Mouse (Mus musculus) CH12.LX (cell line): Measurements from ENCODE around the gene Tmem191c. TPM values are rescaled to one million over a fixed set of nuclear protein-coding genes. Genes with fewer than 3 reads are reported as not detected.

ENCODE experiments used
- DNase-seq: peaks from one replicate; pipeline ENCODE4 v3.0.0-alpha.2; 2013; ENCODE audit errors: extremely low read depth
- H3K27ac ChIP-seq: 2 replicates; pipeline ENCODE4 v1.5.1; 2012; ENCODE audit warnings: low read depth, mild to moderate bottlenecking, control low read depth, moderate library complexity; ENCODE audit not compliant: insufficient read depth
- H3K27me3 ChIP-seq: replicated peaks from 2 replicates; pipeline ENCODE3; 2012; ENCODE audit warnings: inconsistent platforms
- H3K36me3 ChIP-seq, 2 experiments: replicated peaks in 1 of 2; 2 replicates each; pipeline versions ENCODE3 to v1.6.1; 2012; ENCODE audit warnings: inconsistent platforms in 1 of 2, low read length in 1 of 2, mild to moderate bottlenecking in 1 of 2, mixed read lengths in 1 of 2, moderate library complexity in 1 of 2; ENCODE audit not compliant: control insufficient read depth in 1 of 2, insufficient read depth in 1 of 2
- H3K4me1 ChIP-seq, 2 experiments: 2 replicates each; pipeline ENCODE4 v1.6.1; 2012; ENCODE audit warnings: inconsistent platforms in 1 of 2, moderate library complexity in 1 of 2; ENCODE audit not compliant: insufficient read depth in 2 of 2, control insufficient read depth in 1 of 2
- H3K4me2 ChIP-seq: 2 replicates; pipeline ENCODE4 v1.6.1; 2012; ENCODE audit warnings: low read depth, mild to moderate bottlenecking, control low read depth; ENCODE audit not compliant: poor library complexity, insufficient read depth, severe bottlenecking
- H3K4me3 ChIP-seq, 3 experiments: fragments of 150-350 bp in 1 of 3; sonication (generic) in 1 of 3; replicated peaks in 1 of 3; 2 replicates each; pipeline versions ENCODE3 to v1.5.1; 2011 to 2012; ENCODE audit warnings: low read depth in 2 of 3, low read length in 2 of 3, mild to moderate bottlenecking in 2 of 3, moderate library complexity in 2 of 3, control low read depth in 1 of 3, improper control_type of control experiment in 1 of 3, inconsistent platforms in 1 of 3, mixed read lengths in 1 of 3; ENCODE audit not compliant: poor library complexity in 1 of 3
- H3K79me2 ChIP-seq: replicated peaks from 2 replicates; pipeline ENCODE4 v1.6.1; 2012; ENCODE audit warnings: mild to moderate bottlenecking, moderate library complexity; ENCODE audit not compliant: control insufficient read depth, poor library complexity, insufficient read depth, severe bottlenecking; ENCODE audit errors: extremely low read depth
- H3K9ac ChIP-seq: 2 replicates; pipeline ENCODE4 v1.6.1; 2012; ENCODE audit warnings: low read depth, mild to moderate bottlenecking, control low read depth, moderate library complexity; ENCODE audit not compliant: insufficient read depth
- H3K9me3 ChIP-seq: replicated peaks from 2 replicates; pipeline ENCODE3; 2012; ENCODE audit warnings: low read length, inconsistent platforms, mixed read lengths
- BHLHE40 ChIP-seq: IDR thresholded peaks from 2 replicates; pipeline ENCODE4 v1.6.1; 2011; ENCODE audit warnings: mild to moderate bottlenecking, low read depth, low read length, improper control_type of control experiment
- CHD1 ChIP-seq: IDR thresholded peaks from 2 replicates; pipeline ENCODE4 v1.6.1; 2012; ENCODE audit warnings: low read depth, low read length, improper control_type of control experiment, inconsistent platforms
- CHD2 ChIP-seq: IDR thresholded peaks from 2 replicates; pipeline ENCODE4 v1.6.1; 2011; ENCODE audit warnings: low read length, improper control_type of control experiment
- CTCF ChIP-seq, 2 experiments: IDR thresholded peaks in 1 of 2; conservative IDR thresholded peaks in 1 of 2; 2 replicates each; pipeline ENCODE4 v1.5.1; 2011 to 2012; ENCODE audit warnings: low read depth in 2 of 2, low read length in 2 of 2, improper control_type of control experiment in 1 of 2, inconsistent platforms in 1 of 2, mild to moderate bottlenecking in 1 of 2, moderate library complexity in 1 of 2
- E2F4 ChIP-seq: IDR thresholded peaks from 2 replicates; pipeline ENCODE4 v1.6.1; 2011; ENCODE audit warnings: low read depth, low read length, improper control_type of control experiment; ENCODE audit not compliant: insufficient replicate concordance
- ELF1 ChIP-seq: IDR thresholded peaks from 2 replicates; pipeline ENCODE4 v1.6.1; 2014; ENCODE audit warnings: low read depth, mild to moderate bottlenecking, inconsistent platforms, low read length, improper control_type of control experiment
- ETS1 ChIP-seq: conservative IDR thresholded peaks from 2 replicates; pipeline ENCODE4 v1.6.1; 2012; ENCODE audit warnings: low read depth, mild to moderate bottlenecking, inconsistent platforms, low read length, improper control_type of control experiment, moderate library complexity
- GABPA ChIP-seq: IDR thresholded peaks from 2 replicates; pipeline ENCODE4 v1.6.1; 2012; ENCODE audit warnings: low read depth, low read length, improper control_type of control experiment, inconsistent platforms; ENCODE audit not compliant: insufficient replicate concordance
- HCFC1 ChIP-seq: IDR thresholded peaks from 2 replicates; pipeline ENCODE4 v1.6.1; 2012; ENCODE audit warnings: low read depth, mild to moderate bottlenecking, inconsistent platforms, low read length, improper control_type of control experiment
- JUN ChIP-seq: IDR thresholded peaks from 2 replicates; pipeline ENCODE4 v1.6.1; 2011; ENCODE audit warnings: low read depth, mild to moderate bottlenecking, low read length, improper control_type of control experiment, moderate library complexity; ENCODE audit not compliant: insufficient read depth
- JUND ChIP-seq: conservative IDR thresholded peaks from 2 replicates; pipeline ENCODE4 v1.6.1; 2011; ENCODE audit warnings: low read depth, low read length, improper control_type of control experiment
- MAFK ChIP-seq: IDR thresholded peaks from 2 replicates; pipeline ENCODE4 v1.6.1; 2011; ENCODE audit warnings: low read length, improper control_type of control experiment; ENCODE audit not compliant: insufficient replicate concordance
- MAX ChIP-seq: IDR thresholded peaks from 2 replicates; pipeline ENCODE4 v1.6.1; 2011; ENCODE audit warnings: low read length, improper control_type of control experiment
- MEF2A ChIP-seq: IDR thresholded peaks from 2 replicates; pipeline ENCODE4 v1.6.1; 2014; ENCODE audit warnings: low read depth, mild to moderate bottlenecking, inconsistent platforms, low read length, improper control_type of control experiment, borderline replicate concordance
- MXI1 ChIP-seq: IDR thresholded peaks from 2 replicates; pipeline ENCODE4 v1.6.1; 2011; ENCODE audit warnings: mild to moderate bottlenecking, low read depth, low read length, improper control_type of control experiment
- MYC ChIP-seq: IDR thresholded peaks from 2 replicates; pipeline ENCODE4 v1.6.1; 2011; ENCODE audit warnings: low read depth, mild to moderate bottlenecking, improper control_type of control experiment, low read length
- NELFE ChIP-seq: IDR thresholded peaks from 2 replicates; pipeline ENCODE4 v1.6.1; 2011; ENCODE audit warnings: low read depth, low read length, improper control_type of control experiment
- NRF1 ChIP-seq: IDR thresholded peaks from 2 replicates; pipeline ENCODE4 v1.6.1; 2014; ENCODE audit warnings: low read depth, mild to moderate bottlenecking, inconsistent platforms, low read length, improper control_type of control experiment, moderate library complexity
- PAX5 ChIP-seq: IDR thresholded peaks from 2 replicates; pipeline ENCODE4 v1.6.1; 2012; ENCODE audit warnings: low read length, inconsistent platforms, mixed read lengths
- POLR2A ChIP-seq: IDR thresholded peaks from 2 replicates; pipeline ENCODE4 v1.6.1; 2011; ENCODE audit warnings: low read depth, mild to moderate bottlenecking, improper control_type of control experiment, low read length
- POLR2AphosphoS2 ChIP-seq: IDR thresholded peaks from 2 replicates; pipeline ENCODE4 v1.6.1; 2011; ENCODE audit warnings: low read depth, low read length, improper control_type of control experiment
- RAD21 ChIP-seq: IDR thresholded peaks from 2 replicates; pipeline ENCODE4 v1.6.1; 2011; ENCODE audit warnings: low read depth, mild to moderate bottlenecking, low read length, improper control_type of control experiment, moderate library complexity
- SIN3A ChIP-seq: IDR thresholded peaks from 2 replicates; pipeline ENCODE4 v1.6.1; 2012; ENCODE audit warnings: low read length, improper control_type of control experiment, inconsistent platforms
- TBP ChIP-seq: conservative IDR thresholded peaks from 2 replicates; pipeline ENCODE4 v1.6.1; 2011; ENCODE audit warnings: low read depth, low read length, improper control_type of control experiment
- TCF12 ChIP-seq: IDR thresholded peaks from 2 replicates; pipeline ENCODE4 v1.6.1; 2014; ENCODE audit warnings: low read depth, mild to moderate bottlenecking, inconsistent platforms, low read length, improper control_type of control experiment
- UBTF ChIP-seq: IDR thresholded peaks from 2 replicates; pipeline ENCODE4 v1.6.1; 2012; ENCODE audit warnings: low read depth, mild to moderate bottlenecking, inconsistent platforms, low read length, improper control_type of control experiment, moderate library complexity
- USF2 ChIP-seq: conservative IDR thresholded peaks from 2 replicates; pipeline ENCODE4 v1.6.1; 2011; ENCODE audit warnings: low read depth, low read length, improper control_type of control experiment
- ZC3H11A ChIP-seq: IDR thresholded peaks from 2 replicates; pipeline ENCODE4 v1.6.1; 2012; ENCODE audit warnings: low read depth, mild to moderate bottlenecking, inconsistent platforms, low read length, improper control_type of control experiment
- ZMIZ1 ChIP-seq: IDR thresholded peaks from 2 replicates; pipeline ENCODE4 v1.6.1; 2012; ENCODE audit warnings: low read depth, mild to moderate bottlenecking, inconsistent platforms, low read length, improper control_type of control experiment
- dilution Hi-C: fragments of 300-500 bp; cut with MboI; formaldehyde crosslinking; loops from 2 replicates; pipeline ENCODE4 v1.14.3; 2020; ENCODE audit warnings: low sequenced_read_pairs; ENCODE audit not compliant: extremely low pct_unique_long_range_greater_than_20kb, extremely low pct_ligation_motif_present
- in situ Hi-C: fragments of 300-500 bp; cut with MboI; formaldehyde crosslinking; loops from 3 replicates; pipeline ENCODE4 v1.14.3; 2019; ENCODE audit warnings: low sequenced_read_pairs, low pct_ligation_motif_present, low pct_unique_long_range_greater_than_20kb, mixed read lengths
- polyA plus RNA-seq: library from polyadenylated mRNA; unstranded; fragments of >175 nt; gene quantifications from 2 replicates; pipeline ENCODE4 v1.2.1, GENCODE M21; 2012; ENCODE audit warnings: low read depth; ENCODE audit not compliant: insufficient read length
- total RNA-seq, 2 experiments: library from RNA; depleted of rRNA; stranded (reverse); fragments of 300-350 nt in 1 of 2; fragments of >200 nt in 1 of 2; gene quantifications; 2 replicates each; pipeline ENCODE4 v1.2.3; 2012 to 2014

The Tmem191c gene
- total and polyA plus RNA-seq, 3 experiments, result 2.6 to 11.3 (median 7.9) TPM

DNA sequence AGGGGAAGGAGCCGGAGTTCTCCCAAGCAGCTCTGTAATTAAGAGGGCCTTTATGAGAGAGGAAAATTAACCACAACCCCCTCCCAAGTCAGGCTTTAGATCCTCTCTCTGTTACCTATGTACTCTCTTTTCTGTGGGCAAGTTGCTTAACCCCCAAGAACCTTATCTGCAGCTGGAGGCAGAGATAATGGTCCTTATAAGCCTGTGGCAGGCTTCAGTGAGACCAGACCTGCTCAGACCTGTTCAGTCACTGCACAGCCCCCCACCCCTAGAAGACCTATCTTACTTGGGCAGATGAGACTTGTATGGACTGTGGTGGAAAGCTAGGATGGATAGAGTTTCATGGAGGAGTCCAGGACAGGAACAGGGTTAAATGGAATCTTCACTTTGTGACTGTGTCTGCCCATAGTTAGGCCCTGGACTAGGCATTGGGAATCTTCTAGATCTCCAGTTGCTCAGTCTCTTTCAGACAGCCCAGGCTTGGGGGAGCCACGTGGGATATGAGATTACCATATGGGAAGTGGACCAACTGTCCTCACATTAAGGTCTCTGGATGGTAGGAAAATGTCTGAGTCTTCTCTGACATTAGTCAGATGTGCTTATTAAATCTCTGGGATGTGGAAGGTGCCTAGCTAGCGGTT, 23.7 kb upstream of the Tmem191c start:
- H3K4me2 ChIP-seq, result no peak overlapping the region
- no peaks in the 10 kb centered on the region for H3K27me3 ChIP-seq
- dilution Hi-C loops, result no loop called here
- no peak overlapping the region for H3K9ac ChIP-seq
- H3K27ac ChIP-seq, result no peak overlapping the region
- H3K4me3 ChIP-seq, result no peak overlapping the region
- no peak for DNase-seq
- in situ Hi-C loops, result no loop called here
- H3K4me1 ChIP-seq, result peaks cover 7 to 34% of the 10 kb centered on the region in 2 experiments
- H3K79me2 ChIP-seq, result peaks cover 10% of the 10 kb centered on the region; the same call in 1 of the 2 replicates
- TF ChIP-seq MAFK, result no peak
- no peak for TF ChIP-seq CHD1
- TF ChIP-seq USF2, result no peak
- TF ChIP-seq ZC3H11A, result no peak
- TF ChIP-seq BHLHE40, result no peak
- TF ChIP-seq HCFC1, result no peak
- TF ChIP-seq TBP, result no peak
- no peak for TF ChIP-seq CHD2
- TF ChIP-seq PAX5, result no peak
- no peak for TF ChIP-seq MYC
- TF ChIP-seq NRF1, result no peak
- TF ChIP-seq SIN3A, result no peak
- TF ChIP-seq ELF1, result no peak
- TF ChIP-seq RAD21, result no peak
- no peak for TF ChIP-seq MAX
- no peak for TF ChIP-seq JUND
- TF ChIP-seq E2F4, result no peak
- no peak for TF ChIP-seq ZMIZ1
- no peak for TF ChIP-seq JUN
- no peaks in the 10 kb centered on the region for H3K9me3 ChIP-seq
- peaks cover 4 to 33% of the 10 kb centered on the region in 2 experiments for H3K36me3 ChIP-seq

- no peak overlapping the region for H3K9ac ChIP-seq
- DNase-seq, result no peak
- H3K79me2 ChIP-seq, result peaks cover 10% of the 10 kb centered on the region; the same call in 1 of the 2 replicates
- H3K4me1 ChIP-seq, result peaks cover 7 to 38% of the 10 kb centered on the region in 2 experiments
- no peak overlapping the region for H3K27ac ChIP-seq
- no peak for TF ChIP-seq JUN
- TF ChIP-seq MXI1, result no peak
- TF ChIP-seq CHD1, result no peak
- TF ChIP-seq POLR2A, result no peak
- no peak for TF ChIP-seq GABPA
- no peak for TF ChIP-seq TCF12
- no peak for TF ChIP-seq TBP
- no peak for TF ChIP-seq NELFE
- TF ChIP-seq CTCF (conservative IDR thresholded peaks at IDR 0.05 in 1 of 2, IDR thresholded peaks at IDR 0.05 in 1 of 2; ENCODE audit: low read depth in 2 of 2, low read length in 2 of 2), result no peak
- TF ChIP-seq ETS1, result no peak
- TF ChIP-seq POLR2AphosphoS2, result no peak
- no peak for TF ChIP-seq MAFK
- no peak for TF ChIP-seq MYC
- no peak for TF ChIP-seq ZMIZ1
- TF ChIP-seq MEF2A, result no peak
- no peak for TF ChIP-seq UBTF
- H3K4me3 ChIP-seq, result no peak overlapping the region
- dilution Hi-C loops (no loop called here), in situ Hi-C loops (no loop called here)
- no peaks in the 10 kb centered on the region for H3K27me3 ChIP-seq
- H3K36me3 ChIP-seq, result peaks cover 10 to 33% of the 10 kb centered on the region in 2 experiments
- H3K4me2 ChIP-seq, result no peak overlapping the region
- H3K9me3 ChIP-seq, result no peaks in the 10 kb centered on the region
These were observed 23.0 kb upstream of the Tmem191c start for GRCm38 (mm10) chr16:17252841-17253240.
